Comparison of ENCODE assay signal across 8 mouse cellular contexts in the genomic region with DNA sequence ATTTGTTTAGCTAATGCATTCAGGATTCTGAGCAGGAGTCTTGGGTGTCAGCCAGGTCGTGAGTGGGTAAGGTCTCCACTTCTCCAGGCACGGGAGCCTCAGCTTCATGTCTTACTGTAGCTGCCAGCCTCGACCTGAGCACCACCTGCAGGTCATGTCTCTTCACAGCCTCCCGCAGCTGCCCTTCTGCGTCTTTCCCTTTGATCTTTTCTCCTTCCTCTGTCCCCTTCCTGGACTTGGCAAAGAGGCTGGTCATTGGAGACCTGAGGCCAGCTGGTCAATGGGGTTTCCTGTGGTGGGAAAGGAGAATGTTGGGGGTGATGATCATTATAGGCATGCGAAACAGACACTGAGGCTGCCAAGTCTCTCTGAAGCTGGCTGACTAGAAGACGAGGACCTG. TPM values are rescaled to one million over a fixed set of nuclear protein-coding genes. Genes with fewer than 3 reads are reported as not detected.
A peak's percentile ranks its signal among the peaks of the same experiment; 100 is the strongest.
DNase-seq lines count a peak whose midpoint lies in the region; ATAC-seq lines count a peak whose summit lies in the region.

No protein-coding gene starts in this region.

- peak; percentile 8 for DNase-seq in kidney, adult 18-20 months
- peak; percentile 43 for DNase-seq in MN1 (ENCODE audit: low spot score)
- peak; percentile 71 for DNase-seq in brain, adult 2 months (ENCODE audit: low read depth, low spot score)
- peak; percentile 33 to 35 for DNase-seq in kidney, postnatal 4 days
- no peak for DNase-seq in urinary bladder, postnatal 36 days (ENCODE audit: low spot score in 2 of 2)

- H3K4me1 ChIP-seq in kidney, embryonic 16.5 days (ENCODE audit: insufficient read depth, low read length) = no peaks in the 10 kb centered on the region
- peaks cover 5% of the 10 kb centered on the region; the same call in 1 of the 2 replicates for H3K4me1 ChIP-seq in neural tube, embryonic 15.5 days

- no peak overlapping the region for H3K9ac ChIP-seq in kidney, embryonic 16.5 days (replicated peaks; ENCODE audit: low read length)
- H3K9ac ChIP-seq in neural tube, embryonic 15.5 days (replicated peaks) = no peak overlapping the region

- 18% methylated on average over 7 of the region's 7 CpGs for WGBS in kidney, embryonic 16.5 days
- 21% methylated on average over 7 of the region's 7 CpGs for WGBS in neural tube, embryonic 15.5 days

- H3K4me3 ChIP-seq in kidney, embryonic 16.5 days (ENCODE audit: low read length) = no peak overlapping the region
- H3K4me3 ChIP-seq in neural tube, embryonic 15.5 days (replicated peaks) = no peak overlapping the region

- H3K9me3 ChIP-seq in kidney, embryonic 16.5 days (ENCODE audit: low read length) = no peaks in the 10 kb centered on the region
- no peaks in the 10 kb centered on the region for H3K9me3 ChIP-seq in neural tube, embryonic 15.5 days (replicated peaks)

- no peak overlapping the region for H3K4me2 ChIP-seq in kidney, embryonic 16.5 days (replicated peaks; ENCODE audit: low read depth, low read length)
- no peak overlapping the region for H3K4me2 ChIP-seq in neural tube, embryonic 15.5 days

- no peak for ATAC-seq in kidney, embryonic 16.5 days (ENCODE audit: low FRiP score, low TSS enrichment)
- ATAC-seq in frontal cortex, adult (ENCODE audit: low TSS enrichment) = no peak
- ATAC-seq in neural tube, embryonic 15.5 days (ENCODE audit: low FRiP score) = no peak

- H3K36me3 ChIP-seq in kidney, embryonic 16.5 days (ENCODE audit: insufficient read depth, low read length) = peaks cover 10% of the 10 kb centered on the region
- peaks cover 17% of the 10 kb centered on the region for H3K36me3 ChIP-seq in neural tube, embryonic 15.5 days

- no peak overlapping the region for H3K27ac ChIP-seq in kidney, embryonic 16.5 days (ENCODE audit: low read length)
- H3K27ac ChIP-seq in neural tube, embryonic 15.5 days (replicated peaks) = no peak overlapping the region

- no peaks in the 10 kb centered on the region for H3K27me3 ChIP-seq in kidney, embryonic 16.5 days (ENCODE audit: insufficient read depth, low read length)
- H3K27me3 ChIP-seq in neural tube, embryonic 15.5 days (replicated peaks) = no peaks in the 10 kb centered on the region

RNA-seq across cellular contexts. Expression of a gene that starts 55.1 kb away (rescaled TPM):
- 9.7 and 11.5 TPM in 2 replicates for polyA plus RNA-seq in kidney, embryonic 16.5 days (2015; fragmentation: Nextera tagmentation; extraction: Ambion mirVana)
- polyA plus RNA-seq in neural tube, embryonic 15.5 days (2015; fragmentation: Nextera tagmentation; extraction: Ambion mirVana) = 2.4 and 10.0 TPM in 2 replicates

Comparison
In these comparisons a context has a peak if more than half of its experiments do, and no peak if none do; other contexts are left out.
1. DNase-seq: peak in kidney, adult 18-20 months (single experiment), MN1 (single experiment), brain, adult 2 months (single experiment) and kidney, postnatal 4 days (2 of 2); none in urinary bladder, postnatal 36 days (0 of 2).